Mouse (Mus musculus) heart, embryonic 11.5 days (tissue): Measurements from ENCODE around the gene Tub. TPM values are rescaled to one million over a fixed set of nuclear protein-coding genes. Genes with fewer than 3 reads are reported as not detected.
A peak's percentile ranks its signal among the peaks of the same experiment; 100 is the strongest.

Source experiments
- ATAC-seq: fragments of 200-750 bp; cut with Nextera tagmentation; replicated peaks from 2 replicates; pipeline ENCODE4 v1.8.0; 2017; ENCODE audit warnings: moderate library complexity; ENCODE audit not compliant: insufficient number of reproducible peaks, low FRiP score, low TSS enrichment
- H3K27ac ChIP-seq: fragments of 300-500 bp; sonication (generic); 2 replicates; pipeline ENCODE4 v1.5.1; 2014; ENCODE audit warnings: mild to moderate bottlenecking, low read depth, low read length
- H3K27me3 ChIP-seq: fragments of 300-500 bp; sonication (generic); 2 replicates; pipeline ENCODE4 v1.6.1; 2014; ENCODE audit warnings: mild to moderate bottlenecking, low read length, mixed read lengths; ENCODE audit not compliant: control insufficient read depth, insufficient read depth
- H3K36me3 ChIP-seq: fragments of 300-500 bp; sonication (generic); 2 replicates; pipeline ENCODE4 v1.6.1; 2014; ENCODE audit warnings: mild to moderate bottlenecking, low read length, moderate library complexity, mixed read lengths; ENCODE audit not compliant: control insufficient read depth, insufficient read depth
- H3K4me1 ChIP-seq: fragments of 300-500 bp; sonication (generic); 2 replicates; pipeline ENCODE4 v1.6.1; 2014; ENCODE audit warnings: low read length; ENCODE audit not compliant: control insufficient read depth, insufficient read depth
- H3K4me2 ChIP-seq: fragments of 300-500 bp; sonication (generic); 2 replicates; pipeline ENCODE4 v1.6.1; 2014; ENCODE audit warnings: mild to moderate bottlenecking, moderate library complexity
- H3K4me3 ChIP-seq: fragments of 300-500 bp; sonication (generic); 2 replicates; pipeline ENCODE4 v1.5.1; 2014; ENCODE audit warnings: low read depth, low read length
- H3K9ac ChIP-seq: fragments of 300-500 bp; sonication (generic); 2 replicates; pipeline ENCODE4 v1.6.1; 2014; ENCODE audit warnings: mild to moderate bottlenecking, low read depth, low read length, moderate library complexity
- H3K9me3 ChIP-seq: fragments of 300-500 bp; sonication (generic); replicated peaks from 2 replicates; pipeline ENCODE4 v1.6.1; 2016; ENCODE audit warnings: low read length; ENCODE audit not compliant: control insufficient read depth
- WGBS: fragments of 180-500 bp; shearing (Covaris S2); extraction: QIAGEN DNeasy Blood & Tissue Kit; methylation state at CpG from one replicate; pipeline ENCODE4 v1.1.7; 2014; ENCODE audit not compliant: insufficient replicate concordance; 5-methylcytosine and 5-hydroxymethylcytosine counted together
- polyA plus RNA-seq: library from polyadenylated mRNA; unstranded; fragments of >200 nt; fragmentation: Nextera tagmentation; extraction: Ambion mirVana; gene quantifications from 2 replicates; pipeline ENCODE4 v1.2.1, GENCODE M21; 2014

Gene Tub
- 0.45 and 0.63 TPM in 2 replicates for polyA plus RNA-seq

DNA sequence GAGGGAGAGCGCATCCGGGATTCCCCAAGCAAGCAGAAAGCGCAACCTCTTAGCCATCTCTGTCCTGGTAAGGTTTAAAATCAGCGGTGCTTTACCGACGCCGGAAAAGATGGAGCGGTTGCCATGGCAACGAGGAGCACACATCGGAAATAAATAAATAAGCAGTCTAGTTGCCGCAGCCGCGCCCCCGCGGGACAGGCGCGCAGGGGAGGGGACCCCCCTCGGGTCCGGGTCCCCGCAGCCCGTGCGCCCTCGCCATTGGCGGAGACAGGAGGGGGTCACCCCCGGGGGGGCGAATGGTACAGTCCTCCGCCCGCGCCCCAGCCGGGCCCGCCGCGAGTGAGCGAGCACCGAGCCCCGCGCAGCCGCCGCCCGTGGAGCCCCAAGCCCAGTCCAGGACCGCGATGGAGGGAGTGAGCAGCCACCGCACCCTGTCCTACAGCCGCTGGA is at the start of gene Tub:
Gene Tub, plus strand, starts transcription at position 27 of the 450 bp plus-strand sequence.
- 1% methylated on average over 44 of the region's 44 CpGs for WGBS
- peaks cover 10% of the 10 kb centered on the region for H3K4me1 ChIP-seq
- peak within 1 kb of the TSS; percentile 50 for H3K4me3 ChIP-seq
- no peaks in the 10 kb centered on the region for H3K36me3 ChIP-seq
- H3K9ac ChIP-seq, result 0 out of 2 replicates have a peak within 1 kb of the TSS, but pooled peaks have one; percentile 46
- ATAC-seq, result peak; percentile 46; the same call in 1 of the 2 replicates
- H3K9me3 ChIP-seq, result no peaks in the 10 kb centered on the region
- peak within 1 kb of the TSS; percentile 84 for H3K4me2 ChIP-seq
- no peak within 1 kb of the TSS for H3K27ac ChIP-seq
- H3K27me3 ChIP-seq, result peaks cover 44% of the 10 kb centered on the region

DNA sequence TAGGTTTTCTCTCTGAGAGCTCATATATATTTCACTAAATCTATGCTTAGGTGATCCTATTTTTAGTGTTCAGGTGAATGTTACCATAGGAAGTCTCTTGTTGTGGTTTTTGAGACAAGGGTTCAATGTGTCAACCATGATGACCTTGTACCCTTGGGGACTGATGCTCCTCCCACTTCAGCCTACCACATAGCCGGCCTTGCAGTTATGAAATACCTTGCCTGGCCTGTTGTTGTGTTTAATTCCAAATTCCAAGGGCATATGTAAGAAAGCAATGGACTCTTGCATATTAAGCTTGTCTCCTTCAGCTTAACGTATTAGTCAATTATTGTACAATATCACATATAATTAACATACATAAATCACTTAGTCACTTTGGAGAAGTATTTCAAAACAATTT is 46.2 kb upstream of the Tub start:
- H3K27me3 ChIP-seq, result no peaks in the 10 kb centered on the region
- 77% methylated on average over 2 of the region's 2 CpGs for WGBS
- H3K27ac ChIP-seq, result no peak overlapping the region
- H3K36me3 ChIP-seq, result no peaks in the 10 kb centered on the region
- no peaks in the 10 kb centered on the region for H3K9me3 ChIP-seq
- H3K4me1 ChIP-seq, result no peaks in the 10 kb centered on the region
- no peak overlapping the region for H3K9ac ChIP-seq
- no peak for ATAC-seq
- no peak overlapping the region for H3K4me3 ChIP-seq
- H3K4me2 ChIP-seq, result no peak overlapping the region

DNA sequence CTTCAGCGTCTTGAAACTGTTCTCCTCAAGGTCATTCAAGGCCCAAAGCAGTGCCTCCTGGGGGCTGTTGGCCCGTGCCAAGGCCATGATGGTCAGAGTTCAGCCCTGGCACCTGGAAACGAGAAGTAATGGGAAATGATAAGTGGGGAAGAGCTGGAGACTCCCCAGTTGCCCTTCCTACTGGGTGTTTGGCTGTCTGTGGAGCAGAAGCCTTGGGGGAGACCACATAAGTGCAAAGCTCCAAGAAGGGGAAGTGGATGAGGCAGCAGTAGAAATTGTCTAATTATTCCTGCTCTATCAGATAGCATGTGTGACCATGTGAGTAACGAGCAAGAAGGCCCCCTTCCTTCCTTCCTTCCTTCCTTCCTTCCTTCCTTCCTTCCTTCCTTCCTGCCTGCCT is 23.1 kb upstream of the Tub start:
- no peak overlapping the region for H3K9ac ChIP-seq
- no peaks in the 10 kb centered on the region for H3K4me1 ChIP-seq
- 54% methylated on average over 4 of the region's 4 CpGs for WGBS
- H3K27ac ChIP-seq, result no peak overlapping the region
- H3K4me2 ChIP-seq, result no peak overlapping the region
- H3K4me3 ChIP-seq, result no peak overlapping the region
- no peaks in the 10 kb centered on the region for H3K9me3 ChIP-seq
- no peaks in the 10 kb centered on the region for H3K27me3 ChIP-seq
- no peaks in the 10 kb centered on the region for H3K36me3 ChIP-seq
- no peak for ATAC-seq

DNA sequence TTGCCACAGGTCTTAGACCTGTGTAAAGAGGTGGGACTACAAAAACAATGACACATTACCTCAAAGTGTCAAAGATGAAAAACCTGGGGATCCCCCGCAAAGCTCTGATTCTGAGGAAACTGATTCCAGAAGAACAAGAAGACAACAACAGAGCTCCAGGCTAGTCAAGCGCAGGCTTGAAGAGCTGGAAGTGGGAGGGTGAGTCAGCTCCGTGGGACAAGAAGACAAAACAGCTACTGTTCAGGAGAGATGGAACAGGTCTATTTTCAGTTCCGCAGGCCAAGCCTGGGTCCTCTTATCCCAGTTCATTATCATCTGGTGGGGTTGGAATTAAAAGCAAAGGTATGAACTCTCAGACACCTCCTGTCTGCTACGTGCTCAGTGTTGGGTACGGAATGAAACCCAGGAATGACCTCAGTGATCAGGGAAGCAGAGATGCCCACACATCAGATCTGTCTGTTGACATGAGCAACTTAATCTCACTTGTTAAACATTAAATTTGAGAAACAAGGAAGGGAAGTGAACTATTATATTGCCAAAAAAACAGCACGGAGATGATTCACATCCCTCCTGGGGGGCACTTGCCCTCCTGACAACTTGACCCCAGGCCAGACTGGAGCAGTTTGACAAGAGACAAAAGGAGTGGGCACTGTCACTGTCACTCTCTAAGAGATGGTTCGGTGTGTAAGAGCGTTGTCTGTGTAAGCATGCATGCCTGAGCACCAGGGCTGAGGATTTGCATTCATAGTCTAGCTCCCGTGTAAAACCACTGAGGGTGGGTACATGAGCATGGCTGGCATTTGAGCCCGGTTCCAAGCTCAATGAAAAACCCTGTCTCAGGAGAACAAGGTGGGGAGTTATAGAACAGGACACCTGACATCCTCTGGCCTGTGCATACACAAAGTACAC is 21.6 kb upstream of the Tub start:
- 68% methylated on average over 11 of the region's 11 CpGs for WGBS
- H3K9me3 ChIP-seq, result no peaks in the 10 kb centered on the region
- no peaks in the 10 kb centered on the region for H3K27me3 ChIP-seq
- H3K36me3 ChIP-seq, result no peaks in the 10 kb centered on the region
- no peak overlapping the region for H3K4me3 ChIP-seq
- no peak for ATAC-seq
- H3K9ac ChIP-seq, result no peak overlapping the region
- H3K4me2 ChIP-seq, result no peak overlapping the region; the same call in 1 of the 2 replicates
- no peak overlapping the region for H3K27ac ChIP-seq
- H3K4me1 ChIP-seq, result no peaks in the 10 kb centered on the region

DNA sequence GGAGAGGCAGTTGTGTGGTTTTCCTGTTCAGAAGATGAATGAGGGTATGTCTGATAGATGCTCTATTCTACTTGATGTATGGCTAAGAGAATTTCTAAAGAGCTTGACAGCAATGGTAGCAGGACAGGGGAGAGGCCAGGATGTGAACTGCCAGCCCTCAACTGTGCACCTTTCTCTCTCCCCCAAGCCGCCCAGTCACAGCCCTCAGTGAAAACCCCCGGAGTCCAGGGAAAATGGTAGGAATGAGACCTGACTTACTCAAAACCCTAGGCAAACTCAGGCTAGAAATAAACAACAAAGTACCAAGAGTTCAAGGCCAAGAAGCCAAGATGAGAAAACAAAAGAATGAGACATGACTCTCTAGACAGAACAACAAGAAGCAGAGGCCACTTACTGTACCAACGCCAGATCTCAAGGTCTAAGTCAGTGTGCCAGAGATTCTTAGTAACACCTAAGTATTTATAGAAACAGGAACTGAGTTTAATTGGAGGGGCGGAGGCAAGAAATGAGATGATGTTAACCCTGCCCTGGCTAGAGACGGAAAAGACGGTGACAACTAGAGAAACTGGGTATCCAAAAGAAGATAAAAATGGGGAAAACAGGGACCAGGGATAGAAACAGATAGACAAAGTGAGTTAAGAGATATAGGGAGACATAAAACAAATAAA is 20.3 kb upstream of the Tub start, which contains the start of gene Nlrp10:
Gene Nlrp10, minus strand, starts transcription at position 453 of the 668 bp plus-strand sequence.
- H3K4me2 ChIP-seq, result peak within 1 kb of the TSS; percentile 47
- peak within 1 kb of the TSS; percentile 21; the same call in 1 of the 2 replicates for H3K4me3 ChIP-seq
- no peak within 1 kb of the TSS for H3K27ac ChIP-seq
- no peak for ATAC-seq
- H3K9me3 ChIP-seq, result no peaks in the 10 kb centered on the region
- H3K4me1 ChIP-seq, result no peaks in the 10 kb centered on the region; the same call in 1 of the 2 replicates
- no peak within 1 kb of the TSS for H3K9ac ChIP-seq
- H3K27me3 ChIP-seq, result no peaks in the 10 kb centered on the region
- no peaks in the 10 kb centered on the region for H3K36me3 ChIP-seq
- WGBS, result 46% methylated on average over 6 of the region's 6 CpGs

DNA sequence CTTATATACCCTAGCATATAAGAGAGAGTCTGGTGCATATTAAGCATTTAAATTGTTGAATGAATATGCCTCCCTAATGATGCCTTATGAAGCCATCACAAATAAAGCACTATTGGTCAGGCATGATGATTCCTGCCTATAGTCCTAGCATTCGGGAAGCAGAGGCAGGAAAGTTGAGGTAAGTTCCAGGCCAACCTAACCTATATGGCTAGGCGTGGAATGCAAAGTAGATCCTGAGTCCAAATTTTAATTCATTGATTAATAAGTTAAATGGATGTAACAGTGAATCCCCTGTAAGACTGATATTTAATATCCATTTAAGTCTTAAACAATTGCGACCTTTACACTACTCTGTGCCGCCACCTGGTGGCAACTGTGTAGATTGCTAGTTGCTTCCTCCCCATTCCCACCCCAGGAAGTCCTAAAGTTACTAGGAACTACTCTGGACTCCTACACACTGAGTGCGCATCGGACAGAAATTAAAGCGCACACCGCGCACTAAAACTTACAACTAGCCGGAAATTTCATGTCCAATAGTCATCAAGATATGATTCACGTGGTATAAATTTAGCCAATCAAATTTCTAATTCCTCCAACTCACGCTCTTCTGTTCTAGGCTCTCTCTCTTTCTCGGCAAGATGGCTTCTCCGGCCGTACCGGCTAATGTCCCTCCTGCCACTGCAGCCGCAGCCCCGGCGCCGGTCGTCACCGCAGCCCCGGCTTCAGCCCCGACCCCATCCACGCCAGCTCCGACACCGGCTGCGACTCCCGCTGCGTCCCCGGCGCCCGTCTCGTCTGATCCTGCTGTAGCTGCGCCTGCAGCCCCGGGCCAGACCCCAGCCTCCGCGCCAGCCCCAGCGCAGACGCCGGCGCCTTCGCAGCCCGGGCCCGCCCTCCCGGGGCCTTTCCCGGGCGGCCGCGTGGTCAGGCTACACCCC is 16.1 kb upstream of the Tub start, which contains the start of gene Eif3f:
Gene Eif3f, plus strand, starts transcription at position 624 of the 938 bp plus-strand sequence.
- H3K27me3 ChIP-seq, result no peaks in the 10 kb centered on the region
- no peaks in the 10 kb centered on the region for H3K9me3 ChIP-seq
- peak within 1 kb of the TSS; percentile 64 for H3K27ac ChIP-seq
- peak within 1 kb of the TSS; percentile 80 for H3K4me3 ChIP-seq
- 2% methylated on average over 50 of the region's 50 CpGs for WGBS
- peak within 1 kb of the TSS; percentile 94 for H3K9ac ChIP-seq
- H3K4me2 ChIP-seq, result peak within 1 kb of the TSS; percentile 92
- peaks cover 18% of the 10 kb centered on the region for H3K36me3 ChIP-seq
- peaks cover 8% of the 10 kb centered on the region for H3K4me1 ChIP-seq
- ATAC-seq, result peak; percentile 96

DNA sequence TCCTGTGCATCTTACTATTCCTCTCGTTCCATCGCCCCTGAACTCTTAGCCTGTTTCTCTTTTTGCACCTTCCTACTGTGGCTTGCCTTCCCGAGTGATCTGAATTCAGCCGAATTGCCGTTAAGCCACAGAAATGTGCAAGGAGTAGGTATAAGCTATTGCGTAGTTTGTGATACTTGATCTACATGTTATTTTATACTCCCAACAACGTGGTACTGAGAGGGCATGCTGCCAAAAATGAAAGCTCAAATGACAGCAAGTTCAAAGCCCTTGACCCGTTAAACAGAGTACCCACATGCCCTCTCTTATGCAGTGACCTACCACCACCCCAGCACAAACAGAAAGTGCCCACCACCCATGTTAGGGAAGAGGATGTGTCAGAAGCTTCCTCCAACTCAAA is 15.3 kb upstream of the Tub start:
- H3K9ac ChIP-seq, result peak overlapping the region; percentile 94
- H3K9me3 ChIP-seq, result no peaks in the 10 kb centered on the region
- H3K4me2 ChIP-seq, result peak overlapping the region; percentile 92
- peak overlapping the region; percentile 80 for H3K4me3 ChIP-seq
- no peaks in the 10 kb centered on the region for H3K27me3 ChIP-seq
- WGBS, result 6% methylated on average over 8 of the region's 8 CpGs
- no peak overlapping the region for H3K27ac ChIP-seq
- H3K36me3 ChIP-seq, result peaks cover 20% of the 10 kb centered on the region
- H3K4me1 ChIP-seq, result peaks cover 8% of the 10 kb centered on the region
- ATAC-seq, result no peak

DNA sequence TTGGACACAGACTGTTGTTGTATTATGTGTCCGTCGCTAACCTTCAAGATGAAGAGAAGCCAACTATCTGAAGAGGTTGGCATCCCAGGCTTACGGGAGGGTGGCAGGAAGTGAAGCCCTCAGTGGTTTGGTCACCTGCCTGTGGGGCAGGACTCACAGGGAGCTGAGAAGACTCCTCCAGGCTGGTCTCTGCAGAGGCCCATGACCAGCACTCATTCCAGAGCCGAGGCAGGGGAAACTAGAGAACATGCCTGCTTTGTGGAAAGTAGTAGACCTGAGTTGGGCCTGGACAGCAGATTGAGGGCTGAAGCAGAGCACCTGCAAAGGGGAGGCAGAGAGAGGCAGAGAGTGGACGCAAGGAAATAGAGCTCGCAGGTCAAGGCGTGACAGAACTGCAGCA is 14.7 kb upstream of the Tub start:
- peak overlapping the region; percentile 94 for H3K9ac ChIP-seq
- H3K4me1 ChIP-seq, result peaks cover 8% of the 10 kb centered on the region
- WGBS, result 83% methylated on average over 7 of the region's 7 CpGs
- no peaks in the 10 kb centered on the region for H3K9me3 ChIP-seq
- H3K4me3 ChIP-seq, result peak overlapping the region; percentile 80
- no peaks in the 10 kb centered on the region for H3K27me3 ChIP-seq
- peak overlapping the region; percentile 92 for H3K4me2 ChIP-seq
- no peak for ATAC-seq
- no peak overlapping the region for H3K27ac ChIP-seq
- H3K36me3 ChIP-seq, result peaks cover 25% of the 10 kb centered on the region
